Mouse (Mus musculus): Measurements from ENCODE around the gene Farp1. TPM values are rescaled to one million over a fixed set of nuclear protein-coding genes. Genes with fewer than 3 reads are reported as not detected.

The Farp1 gene
- polyA plus RNA-seq (2012; ENCODE audit: low replicate concordance): 0.47 and 0.92 TPM in 2 replicates

GRCm38 (mm10) chr14:121034973-121035662 lies at the start of gene Farp1:
Gene Farp1, plus strand, starts transcription at chr14:121035200.

Other genes with a start within 250 kb of the Farp1 start
- gene Ipo5, start 124.0 kb upstream of the Farp1 start, polyA plus RNA-seq (2012; ENCODE audit: low replicate concordance): 2.1 and 9.8 TPM in 2 replicates

Data from hematopoietic multipotent progenitor cell, adult 10-12 weeks (in vitro differentiated cells).